Mouse (Mus musculus): Measurements from ENCODE around the gene Smco2. TPM values are rescaled to one million over a fixed set of nuclear protein-coding genes. Genes with fewer than 3 reads are reported as not detected.
"Not testable (repeated sequence)": the region's sequence is repeated elsewhere in the genome, so short reads cannot be mapped to it uniquely, and the experiment has no call there.

Smco2 gene
- total RNA-seq, 4 experiments from 2014 or later: 0.90 to 3.8 (median 2.7) TPM

DNA sequence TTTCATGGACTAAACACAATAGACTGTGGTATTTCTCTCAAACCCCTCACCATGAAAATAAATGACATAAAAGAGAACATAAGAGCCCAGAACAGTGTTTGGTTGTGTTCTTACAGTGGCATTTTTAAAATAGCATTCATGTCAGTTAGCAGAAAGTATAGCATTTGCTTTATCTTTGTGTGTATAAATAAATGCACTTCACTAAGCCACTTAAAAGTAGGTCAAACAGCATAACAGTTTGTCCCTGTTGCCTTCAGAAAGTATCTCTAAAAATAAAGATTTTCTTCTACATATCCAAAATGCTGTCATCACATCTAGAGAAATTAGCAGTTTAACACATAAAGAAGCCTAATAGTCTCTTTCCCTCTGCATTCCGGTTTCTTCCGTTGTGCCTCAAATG, 7.5 kb downstream of the Smco2 start:
- no peak for DNase-seq (ENCODE audit: low spot score)

DNA sequence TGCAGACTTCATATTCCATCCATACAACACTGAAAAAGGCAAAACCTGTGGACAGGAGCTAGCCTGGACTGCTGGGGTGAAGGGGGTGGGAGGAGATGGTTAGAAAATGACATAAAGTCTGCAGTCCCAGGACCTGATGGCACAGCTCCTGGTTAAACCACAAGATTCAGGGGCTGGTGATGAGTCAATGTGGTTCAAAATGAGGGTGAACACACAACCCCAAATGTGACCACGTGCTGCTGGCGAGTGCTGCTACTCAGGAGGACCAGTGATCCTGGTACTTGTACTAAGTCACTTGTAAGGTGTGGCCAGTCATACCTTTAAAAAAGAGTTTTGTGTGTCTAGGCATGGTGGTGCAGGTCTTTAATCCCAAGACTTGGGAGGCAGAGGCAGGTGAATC, 13.2 kb downstream of the Smco2 start:
- no peak for DNase-seq (ENCODE audit: low spot score)

DNA sequence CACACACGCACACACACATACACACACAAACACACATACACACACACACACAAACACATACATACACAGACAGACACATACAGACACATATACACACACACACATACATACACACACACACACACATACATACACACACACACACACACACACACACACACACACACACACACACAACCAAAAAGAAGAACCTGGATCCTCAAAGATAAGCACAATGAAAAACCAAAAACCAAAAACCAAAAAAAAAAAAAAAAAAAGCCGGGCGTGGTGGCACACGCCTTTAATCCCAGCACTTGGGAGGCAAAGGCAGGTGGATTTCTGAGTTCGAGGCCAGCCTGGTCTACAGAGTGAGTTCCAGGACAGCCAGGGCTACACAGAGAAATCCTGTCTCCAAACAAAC, 14.5 kb downstream of the Smco2 start:
- not testable (repeated sequence) for DNase-seq (ENCODE audit: low spot score)

DNA sequence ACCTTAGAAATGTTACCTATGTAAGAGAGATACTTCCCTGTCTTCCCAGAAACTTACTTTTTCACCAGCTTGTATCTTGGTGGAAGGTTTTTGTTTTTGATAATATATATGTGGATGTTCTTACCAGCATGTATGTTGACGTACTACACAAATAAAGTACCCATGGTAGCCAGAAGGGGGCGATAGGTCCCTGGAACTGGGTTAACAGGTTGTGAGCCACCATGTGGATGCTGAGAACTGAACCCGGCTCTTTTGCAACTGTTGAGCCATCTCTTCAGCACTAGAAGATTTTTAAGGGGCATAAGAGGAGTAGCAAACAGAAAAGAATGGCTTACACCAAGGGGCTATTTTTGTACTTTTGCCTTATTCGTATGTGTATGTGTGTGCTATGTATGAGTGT, 15.8 kb downstream of the Smco2 start:
- no peak for DNase-seq (ENCODE audit: low spot score)

DNA sequence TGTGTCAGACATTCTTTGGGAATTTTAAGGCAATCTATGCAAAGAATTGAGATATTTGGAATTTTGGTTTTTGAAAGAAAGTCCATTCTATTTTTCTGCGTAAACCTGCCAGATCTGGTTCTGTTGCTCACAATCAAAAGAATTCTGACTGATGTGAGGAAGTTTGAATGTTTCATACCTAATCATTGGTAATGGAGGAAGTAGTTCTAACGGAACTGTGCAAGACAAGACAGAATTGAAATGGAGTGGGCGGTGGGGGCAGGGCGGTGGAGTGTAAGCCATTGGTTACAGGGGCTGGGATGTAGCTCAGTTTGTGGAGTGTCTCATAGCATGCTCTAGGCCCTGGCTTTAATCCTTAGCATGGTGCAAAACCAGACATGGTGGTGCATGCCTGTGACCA, 22.1 kb downstream of the Smco2 start:
- DNase-seq (ENCODE audit: low spot score): no peak

DNA sequence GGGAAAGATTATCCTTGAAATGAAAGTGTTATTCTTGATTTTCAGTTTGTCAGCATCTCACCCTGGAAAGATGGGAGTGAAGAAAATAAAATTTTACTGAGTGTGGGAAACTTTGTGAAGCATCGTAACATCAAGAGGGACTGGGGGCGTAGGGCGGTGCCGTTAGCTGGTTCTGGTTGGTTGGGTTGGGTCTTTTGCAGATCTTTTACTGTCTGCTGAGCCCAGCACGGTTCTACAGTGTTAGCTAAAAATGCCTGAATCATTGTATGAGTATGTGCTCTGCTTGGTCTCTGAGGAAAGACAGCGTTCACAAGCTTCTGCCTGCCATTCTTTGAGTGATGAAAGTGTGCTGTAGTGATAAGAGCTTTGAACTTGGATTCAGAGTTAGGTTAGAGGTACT, 24.5 kb downstream of the Smco2 start:
- DNase-seq (ENCODE audit: low spot score): no peak

DNA sequence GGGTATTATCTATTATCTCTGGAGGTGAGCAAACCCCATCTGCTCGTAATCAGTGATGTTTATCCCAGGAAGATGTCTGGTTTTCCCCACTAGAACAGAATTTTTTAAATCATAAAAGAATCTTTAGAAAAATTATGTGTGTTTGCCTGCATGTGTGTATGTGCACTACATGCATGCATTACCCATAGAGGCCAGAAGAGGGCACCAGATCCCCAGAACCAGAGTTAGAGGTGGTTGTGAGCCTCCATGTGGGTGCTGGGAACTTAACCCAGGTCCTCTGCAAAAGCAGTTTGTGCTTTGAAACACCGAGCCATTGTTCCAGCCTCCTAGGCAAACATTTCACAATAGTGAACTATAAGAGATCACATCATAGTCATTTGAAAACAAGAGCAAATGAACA, 26.9 kb downstream of the Smco2 start:
- DNase-seq (ENCODE audit: low spot score): no peak

DNA sequence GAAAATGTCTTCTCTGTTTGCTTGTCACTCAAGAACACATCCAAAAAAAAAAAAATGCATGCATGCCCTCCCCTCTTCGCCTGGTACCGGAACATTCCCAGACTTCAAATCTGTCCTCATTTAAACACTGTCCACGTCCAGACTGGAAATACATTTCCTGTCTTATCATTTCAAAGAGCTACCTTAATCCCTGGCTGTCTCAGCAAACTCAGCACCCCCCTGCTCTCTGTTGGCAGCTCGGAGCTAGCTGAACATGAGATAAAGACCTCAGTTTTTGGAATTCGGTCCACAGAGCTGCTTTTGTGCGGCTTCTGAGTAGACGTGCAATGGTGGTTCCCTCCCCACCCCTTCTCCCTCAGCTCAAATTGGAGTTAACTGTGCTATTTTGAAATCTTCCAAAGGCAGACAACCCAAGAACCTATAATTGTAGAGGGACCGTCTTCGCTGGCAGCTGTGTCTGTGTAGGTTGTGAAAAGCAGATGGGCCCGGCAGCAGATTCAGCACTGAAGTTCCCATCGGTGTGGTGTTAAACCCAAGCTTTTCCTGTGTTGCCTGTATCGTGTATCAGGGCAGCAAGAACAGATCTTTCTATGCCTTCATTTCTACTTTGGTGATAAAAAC, 27.6 kb downstream of the Smco2 start:
- no peak for DNase-seq (ENCODE audit: low spot score)

DNA sequence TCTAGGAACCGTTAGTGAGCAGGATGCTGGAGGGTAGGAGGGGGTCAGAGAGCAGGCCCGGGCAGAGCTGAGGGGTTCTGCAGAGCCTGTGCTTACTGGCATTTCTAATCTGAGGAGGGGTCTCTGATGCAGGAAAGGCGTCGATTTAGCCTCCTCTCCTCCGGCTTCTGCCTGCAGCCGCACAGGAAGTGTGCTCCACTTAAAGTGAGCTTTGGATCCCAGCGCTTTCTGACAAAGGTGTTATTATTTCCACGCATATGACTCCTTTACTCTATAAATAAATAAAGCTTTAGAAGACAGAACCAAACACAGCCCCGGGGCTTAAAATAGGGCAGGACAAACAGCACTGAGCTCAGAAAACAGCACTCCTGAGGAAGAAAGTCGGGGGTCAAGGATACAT, 29.0 kb downstream of the Smco2 start:
- DNase-seq (ENCODE audit: low spot score): no peak

DNA sequence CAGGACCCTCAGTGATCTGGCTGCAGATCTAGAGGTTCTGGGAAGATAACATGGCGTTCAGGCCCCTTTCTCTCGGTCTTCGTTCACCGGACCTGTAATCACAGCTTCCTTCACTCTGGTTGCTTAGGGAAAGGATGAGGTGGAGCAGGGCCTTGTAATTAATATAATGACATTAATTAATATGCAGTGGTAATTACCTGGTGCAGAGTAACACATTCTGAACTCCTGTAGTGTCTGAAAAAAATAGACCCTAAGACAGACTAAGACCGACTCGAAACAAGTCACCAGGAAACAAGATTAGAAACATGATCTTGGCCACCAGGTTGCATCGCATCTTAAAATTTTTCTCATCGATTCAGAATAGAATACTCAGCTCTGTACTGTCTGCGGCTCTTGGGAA, 30.0 kb downstream of the Smco2 start:
- DNase-seq (ENCODE audit: low spot score): no peak

DNA sequence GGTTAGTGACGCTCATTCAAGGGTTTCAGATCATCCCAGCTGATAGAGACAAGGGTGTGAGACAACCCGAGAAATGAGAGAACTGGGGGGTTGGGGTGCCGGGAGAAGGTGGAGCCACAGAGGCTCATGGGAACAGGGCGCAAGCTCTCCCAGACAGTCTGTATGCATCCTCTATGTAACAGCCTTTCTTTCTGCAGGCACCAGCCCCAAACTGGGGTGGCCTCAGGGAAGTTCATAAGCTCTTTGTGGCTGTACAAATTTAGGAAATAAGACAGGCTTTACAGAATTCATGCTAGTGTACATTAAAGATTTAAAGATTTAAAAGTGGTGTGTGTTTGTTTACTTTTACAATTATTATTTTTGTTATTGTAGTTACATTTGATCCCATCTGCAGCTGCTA, 30.4 kb downstream of the Smco2 start:
- no peak for DNase-seq (ENCODE audit: low spot score)

DNA sequence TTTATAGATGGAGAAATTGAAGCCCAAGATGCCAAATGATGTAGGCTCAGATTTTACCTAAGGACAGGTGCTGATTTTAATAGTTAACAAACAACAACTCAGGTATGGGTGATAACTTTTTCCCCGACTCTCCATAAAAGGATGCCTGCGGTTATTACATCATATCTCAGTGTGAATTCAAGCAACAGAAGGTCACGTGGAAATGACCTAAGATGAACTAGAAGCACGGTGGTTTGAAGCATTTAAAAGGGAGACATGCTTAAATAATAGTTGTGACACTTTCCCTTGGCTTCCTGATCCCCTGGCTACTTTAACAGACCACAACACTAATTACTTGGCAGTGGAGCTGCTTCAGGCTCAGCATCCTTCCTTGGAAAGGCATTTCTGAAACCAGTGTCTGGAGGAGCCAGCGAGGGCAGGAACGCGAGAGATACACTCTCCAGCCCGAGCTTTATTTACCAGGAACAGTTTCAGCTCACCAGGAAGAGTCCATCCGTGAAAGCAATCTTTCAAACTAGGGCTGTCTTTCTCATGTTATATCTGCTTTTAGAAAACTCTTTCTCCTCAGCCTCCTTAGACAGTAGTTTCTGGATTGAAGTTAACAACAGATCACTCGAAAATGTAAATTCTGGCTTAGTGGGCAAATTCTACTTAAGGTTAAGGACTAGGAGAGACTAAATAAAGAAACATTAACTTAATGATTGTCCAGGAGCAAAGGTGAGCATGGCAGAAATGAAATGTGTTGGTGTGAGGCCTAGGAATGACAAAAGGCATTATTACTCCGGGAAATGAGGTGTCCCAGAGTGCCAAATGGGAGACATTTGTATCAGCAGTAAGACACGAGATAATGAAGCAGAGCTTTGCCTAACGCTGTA, 32.2 kb downstream of the Smco2 start:
- no peak for DNase-seq (ENCODE audit: low spot score)

DNA sequence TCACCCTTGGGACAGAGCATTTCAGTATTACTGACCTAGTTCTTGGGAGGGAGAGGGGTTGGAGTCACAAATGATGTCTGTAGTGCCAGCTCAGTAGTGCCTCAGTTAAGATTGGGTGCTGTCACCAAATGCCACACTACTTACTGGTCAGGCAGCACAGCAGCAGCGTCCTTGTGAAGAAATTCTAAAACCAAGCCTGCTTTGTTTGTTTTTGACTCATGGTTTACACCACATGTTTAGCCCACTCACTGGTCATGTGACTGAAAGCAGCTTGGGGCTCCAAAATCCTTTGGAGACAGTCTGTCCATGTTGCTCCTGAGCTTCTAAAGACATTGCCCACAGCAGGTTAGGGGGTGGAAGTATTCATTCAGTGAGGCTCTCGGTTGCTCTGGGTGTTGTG, 33.5 kb downstream of the Smco2 start:
- no peak for DNase-seq (ENCODE audit: low spot score)

DNA sequence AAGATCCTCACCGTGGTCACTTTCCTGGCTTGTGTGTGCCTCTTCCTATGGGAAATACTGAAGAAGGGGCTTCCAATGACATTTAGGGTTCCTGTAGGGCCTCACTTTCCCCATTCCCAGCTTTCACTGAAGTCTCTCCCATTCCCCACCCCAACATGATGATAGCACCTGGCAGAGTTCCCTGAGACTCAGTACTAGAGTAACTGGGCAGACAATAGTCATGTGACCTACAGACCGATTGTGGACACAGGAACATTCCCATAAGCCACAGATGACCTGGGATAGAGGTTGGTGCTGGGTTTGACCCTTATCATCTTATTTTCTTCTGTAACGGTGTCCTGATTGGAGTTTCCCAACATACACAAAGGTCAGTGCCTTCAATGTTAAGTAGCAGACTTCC, 34.3 kb downstream of the Smco2 start:
- DNase-seq (ENCODE audit: low spot score): no peak

DNA sequence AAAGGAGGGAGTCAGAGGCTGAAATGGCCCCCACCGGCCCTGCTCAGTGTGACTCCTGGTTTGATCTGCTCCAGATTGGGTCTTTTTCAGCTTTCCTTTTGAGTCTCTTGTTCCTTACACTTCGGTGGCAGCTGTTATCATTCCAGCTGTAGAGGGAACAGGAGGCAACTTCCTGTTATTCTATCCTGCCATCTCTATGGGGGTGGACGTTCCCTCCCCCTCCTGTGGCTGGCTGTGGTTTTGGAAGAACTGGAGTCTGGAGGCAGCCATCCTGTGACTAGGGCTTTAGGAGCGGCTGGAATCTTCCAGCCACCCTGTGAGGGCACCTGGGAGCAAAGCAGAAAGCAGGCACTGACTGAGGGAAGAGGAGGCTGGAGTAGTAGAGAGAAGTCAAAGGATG, 34.9 kb downstream of the Smco2 start:
- DNase-seq (ENCODE audit: low spot score): no peak

DNA sequence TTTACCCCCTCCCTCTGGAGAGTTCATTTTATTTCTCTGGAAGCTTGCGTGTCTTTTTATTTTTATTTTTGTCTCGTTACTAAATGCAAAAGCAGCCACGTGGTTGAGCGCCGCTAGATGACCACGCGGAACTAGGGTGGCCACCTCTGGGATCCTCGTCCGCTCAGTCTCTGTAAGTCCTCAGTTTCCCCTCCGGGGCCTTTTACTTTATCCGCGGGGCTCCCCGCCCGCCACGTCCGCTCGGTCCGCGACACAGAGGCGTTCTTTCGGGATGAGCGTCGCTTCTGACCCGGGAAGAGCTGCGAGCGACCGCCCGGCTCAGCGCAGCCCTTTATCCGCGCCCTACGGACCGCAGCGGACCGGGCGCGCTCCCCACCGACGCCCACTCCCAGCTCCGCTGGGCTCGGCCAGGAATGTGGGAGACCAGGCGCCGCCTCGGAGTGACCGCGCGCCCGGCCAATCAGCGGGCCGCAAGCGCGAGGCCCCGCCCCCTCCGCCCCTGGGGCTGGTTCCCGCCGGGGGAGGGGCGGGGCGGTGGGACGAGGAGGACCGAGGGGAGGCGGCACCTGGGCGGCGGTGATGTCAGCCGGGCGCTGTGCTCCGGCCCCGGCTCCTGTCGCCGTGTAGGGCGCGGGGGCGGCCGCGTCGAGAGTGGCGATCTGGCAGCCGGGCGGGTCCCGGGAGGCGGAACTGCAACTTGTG, 38.2 kb downstream of the Smco2 start, which contains the start of gene Ppfibp1:
Ppfibp1 (plus strand) TSS at position 530 of the 702 bp plus-strand sequence.
- DNase-seq (ENCODE audit: low spot score): peak; percentile 91

DNA sequence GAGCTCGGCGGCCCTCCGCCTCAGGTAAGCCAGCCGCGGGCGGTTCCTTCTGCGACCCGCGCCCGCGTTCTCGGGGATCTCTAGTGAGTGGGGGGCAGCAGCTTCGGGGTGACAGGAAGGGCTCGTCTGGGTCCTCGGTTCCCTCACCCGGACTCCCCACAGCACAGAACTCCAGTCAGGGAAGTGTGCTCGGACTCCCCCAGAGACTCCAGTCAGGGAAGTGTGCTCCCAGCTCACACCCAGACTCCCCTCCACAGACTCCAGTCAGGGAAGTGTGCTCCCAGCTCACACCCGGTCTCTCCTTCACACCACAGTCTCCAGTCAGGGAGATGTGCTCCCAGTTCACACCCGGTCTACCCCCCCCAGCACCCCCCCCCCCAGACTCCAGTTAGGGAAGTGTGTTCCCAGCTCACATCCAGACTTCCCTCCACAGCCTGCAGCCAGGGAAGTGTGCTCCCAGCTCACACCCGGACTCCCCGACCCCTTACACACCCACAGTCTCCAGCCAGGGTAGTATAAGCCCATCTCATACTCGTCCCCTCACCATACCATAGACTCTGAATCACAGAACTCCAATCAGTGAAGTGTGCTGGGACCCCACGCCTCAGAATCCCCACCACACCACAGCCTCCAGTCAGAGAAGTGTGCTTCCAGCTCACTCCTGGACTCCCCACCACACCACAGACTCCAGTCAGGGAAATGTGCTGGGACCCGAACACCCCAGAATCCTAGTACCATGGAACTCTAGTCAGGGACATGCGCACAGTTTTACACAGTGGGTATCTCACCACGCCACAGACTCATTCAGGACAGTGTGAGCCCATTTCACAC, 39.0 kb downstream of the Smco2 start:
- DNase-seq (ENCODE audit: low spot score): no peak

DNA sequence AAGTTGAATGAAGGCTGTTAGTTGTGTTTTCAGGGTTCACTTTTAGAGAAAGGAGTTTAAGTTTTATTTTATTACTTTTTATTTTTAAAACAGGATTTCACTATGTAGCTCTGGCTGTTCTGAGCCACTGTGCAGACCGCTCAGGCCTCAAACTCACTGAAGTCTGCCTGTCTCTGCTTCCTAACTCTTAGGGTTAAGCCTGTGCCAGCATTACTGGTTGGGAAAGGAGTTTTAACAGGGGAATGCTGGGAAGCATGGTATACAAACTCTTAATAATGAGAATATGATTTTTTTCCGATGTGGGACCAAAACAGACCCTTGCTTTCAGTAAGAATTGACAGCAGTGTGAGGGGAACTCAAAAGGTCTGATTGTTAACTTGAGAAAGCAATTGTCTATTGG, 40.3 kb downstream of the Smco2 start:
- DNase-seq (ENCODE audit: low spot score): no peak

DNA sequence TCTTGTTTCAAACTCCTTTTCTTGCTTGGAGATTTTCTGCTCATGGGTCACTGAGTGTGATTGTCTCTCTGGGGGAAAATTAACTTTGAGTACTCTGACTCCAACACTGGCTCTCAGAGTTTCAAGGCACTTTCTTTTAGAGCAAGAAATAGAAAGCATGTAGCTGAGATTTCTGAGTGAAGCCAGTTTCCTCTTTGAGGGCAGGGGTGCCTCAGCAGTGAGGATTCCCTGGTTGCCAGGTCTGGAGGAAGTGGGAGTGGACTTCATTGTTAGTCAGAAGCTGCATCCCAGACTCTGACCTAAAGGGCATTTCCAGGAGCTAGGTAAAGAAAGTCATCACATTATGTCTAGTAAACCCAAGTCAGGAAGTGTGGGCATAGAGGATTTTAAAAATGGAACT, 40.7 kb downstream of the Smco2 start:
- DNase-seq (ENCODE audit: low spot score): no peak

DNA sequence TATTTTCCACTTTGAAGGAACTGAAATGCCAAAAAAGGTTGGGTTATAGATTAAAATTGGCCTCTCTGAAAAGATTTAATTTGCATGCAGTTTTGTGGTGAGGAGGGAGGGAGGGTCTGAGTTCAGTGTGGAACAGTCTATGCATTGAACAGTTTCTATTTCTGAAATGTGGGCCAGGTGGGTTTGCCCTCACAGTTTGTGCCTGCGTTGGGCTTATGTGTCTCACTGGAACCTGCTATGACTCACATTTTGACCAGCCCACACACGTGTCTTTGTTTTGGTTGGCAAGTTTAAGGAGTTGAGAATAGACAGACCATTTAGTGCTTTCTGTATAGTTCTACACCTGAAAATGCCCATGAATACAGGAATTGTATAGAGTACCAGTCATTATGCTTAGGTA, 44.0 kb downstream of the Smco2 start:
- no peak for DNase-seq (ENCODE audit: low spot score)

DNA sequence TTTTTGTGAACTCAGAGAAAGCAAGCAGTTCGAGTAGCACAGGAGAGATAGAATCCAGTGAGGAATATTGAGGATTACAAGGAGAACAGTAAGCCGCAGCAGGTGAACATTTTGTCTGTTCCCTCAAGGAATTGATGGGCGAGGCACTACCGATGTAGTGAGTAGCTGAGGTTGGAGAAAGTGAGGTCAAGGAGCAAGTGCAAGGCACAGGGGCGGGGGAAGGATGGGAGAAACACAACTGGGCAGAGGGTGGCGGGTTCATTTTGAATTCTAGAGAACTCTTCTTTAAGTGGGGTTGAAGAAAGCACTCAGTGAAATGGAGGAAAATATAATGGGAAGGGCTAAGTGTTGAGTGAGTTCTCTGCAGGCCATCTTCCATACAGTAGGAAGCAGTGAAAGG, 48.8 kb downstream of the Smco2 start:
- DNase-seq (ENCODE audit: low spot score): no peak

DNA sequence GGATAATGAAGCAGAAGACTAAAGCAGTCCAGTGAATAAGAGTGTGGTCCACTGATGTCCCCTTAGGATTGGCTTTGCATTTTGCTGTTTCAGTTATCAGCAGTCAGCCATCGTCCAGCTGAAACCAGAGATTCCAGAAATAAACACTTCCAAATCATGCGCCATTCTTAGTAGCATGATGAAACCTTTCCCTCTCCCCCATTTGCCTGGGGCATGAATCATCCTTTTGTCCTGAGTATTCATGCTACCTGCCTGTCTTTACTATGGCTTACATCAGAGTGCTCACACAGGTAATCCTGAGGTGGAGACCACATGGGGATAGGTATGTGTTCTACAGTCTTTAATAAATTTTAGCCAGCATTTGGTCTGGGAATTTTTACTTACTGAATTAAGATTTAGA, 49.7 kb downstream of the Smco2 start:
- no peak for DNase-seq (ENCODE audit: low spot score)
